Mouse (Mus musculus) CH12.LX (cell line): ENCODE measurements around the gene Dnajb4.

Experiments used
- CTCF ChIP-seq, 2 experiments: IDR thresholded peaks in 1 of 2; conservative IDR thresholded peaks in 1 of 2; 2 replicates each; pipeline ENCODE4 v1.5.1; 2011 to 2012; ENCODE audit warnings: low read depth in 2 of 2, low read length in 2 of 2, improper control_type of control experiment in 1 of 2, inconsistent platforms in 1 of 2, mild to moderate bottlenecking in 1 of 2, moderate library complexity in 1 of 2
- GABPA ChIP-seq: IDR thresholded peaks from 2 replicates; pipeline ENCODE4 v1.6.1; 2012; ENCODE audit warnings: low read depth, low read length, improper control_type of control experiment, inconsistent platforms; ENCODE audit not compliant: insufficient replicate concordance
- MEF2A ChIP-seq: IDR thresholded peaks from 2 replicates; pipeline ENCODE4 v1.6.1; 2014; ENCODE audit warnings: low read depth, mild to moderate bottlenecking, inconsistent platforms, low read length, improper control_type of control experiment, borderline replicate concordance
- SMC3 ChIP-seq: IDR thresholded peaks from 2 replicates; pipeline ENCODE4 v1.6.1; 2011; ENCODE audit warnings: low read depth, low read length, improper control_type of control experiment
- UBTF ChIP-seq: IDR thresholded peaks from 2 replicates; pipeline ENCODE4 v1.6.1; 2012; ENCODE audit warnings: low read depth, mild to moderate bottlenecking, inconsistent platforms, low read length, improper control_type of control experiment, moderate library complexity

GRCm38 (mm10) chr3:152208096-152208885 lies 1.8 kb downstream of the Dnajb4 start:
- TF ChIP-seq CTCF (conservative IDR thresholded peaks at IDR 0.05 in 1 of 2, IDR thresholded peaks at IDR 0.05 in 1 of 2; ENCODE audit: low read depth in 2 of 2, low read length in 2 of 2) (no peak), GABPA (no peak), MEF2A (no peak), UBTF (no peak), SMC3 (no peak)
